Mouse (Mus musculus): ENCODE results near the gene Plch2.

- TF ChIP-seq CTCF (IDR thresholded peaks at IDR 0.05 in 2 of 3, conservative IDR thresholded peaks at IDR 0.05 in 1 of 3; ENCODE audit: control insufficient read depth in 1 of 3, insufficient read depth in 1 of 3, low read depth in 2 of 3, low read length in 3 of 3, poor library complexity in 1 of 3, severe bottlenecking in 1 of 3) (no peak), ZMIZ1 (IDR thresholded peaks at IDR 0.05; ENCODE audit: low read depth, low read length) (no peak), TBP (IDR thresholded peaks at IDR 0.05; ENCODE audit: low read depth, low read length) (no peak)
These were observed 13.3 kb downstream of the Plch2 start for GRCm38 (mm10) chr4:155043289-155043625.
